Mouse (Mus musculus) intestine, embryonic 16.5 days (tissue): ENCODE measurements around the gene Thoc5. TPM values are rescaled to one million over a fixed set of nuclear protein-coding genes. Genes with fewer than 3 reads are reported as not detected.

ENCODE experiments used
- ATAC-seq: fragments of 200-750 bp; cut with Nextera tagmentation; 2 replicates; pipeline ENCODE4 v1.8.0; 2017; ENCODE audit warnings: moderate TSS enrichment, moderate library complexity
- H3K27ac ChIP-seq: fragments of 300-500 bp; sonication (generic); 2 replicates; pipeline ENCODE4 v1.5.1; 2014; ENCODE audit warnings: mild to moderate bottlenecking, low read length
- H3K27me3 ChIP-seq: fragments of 300-500 bp; sonication (generic); replicated peaks from 2 replicates; pipeline ENCODE4 v1.6.1; 2014; ENCODE audit warnings: low read length, control low read depth, mixed read lengths; ENCODE audit not compliant: control insufficient read depth, insufficient read depth
- H3K36me3 ChIP-seq: fragments of 300-500 bp; sonication (generic); 2 replicates; pipeline ENCODE4 v1.6.1; 2014; ENCODE audit warnings: low read length, control low read depth; ENCODE audit not compliant: control insufficient read depth, insufficient read depth
- H3K4me1 ChIP-seq: fragments of 300-500 bp; sonication (generic); 2 replicates; pipeline ENCODE4 v1.6.1; 2014; ENCODE audit warnings: low read length, control low read depth, mixed read lengths; ENCODE audit not compliant: control insufficient read depth, insufficient read depth
- H3K4me2 ChIP-seq: fragments of 300-500 bp; sonication (generic); 2 replicates; pipeline ENCODE4 v1.6.1; 2014; ENCODE audit warnings: low read depth, low read length, control low read depth
- H3K4me3 ChIP-seq: fragments of 300-500 bp; sonication (generic); 2 replicates; pipeline ENCODE4 v1.5.1; 2014; ENCODE audit warnings: mild to moderate bottlenecking, low read length
- H3K9ac ChIP-seq: fragments of 300-500 bp; sonication (generic); 2 replicates; pipeline ENCODE4 v1.6.1; 2014; ENCODE audit warnings: low read depth, low read length
- H3K9me3 ChIP-seq: fragments of 300-500 bp; sonication (generic); 2 replicates; pipeline ENCODE4 v1.6.1; 2016; ENCODE audit warnings: low read length, control low read depth; ENCODE audit not compliant: control insufficient read depth
- WGBS: fragments of 180-500 bp; shearing (Covaris S2); extraction: QIAGEN DNeasy Blood & Tissue Kit; methylation state at CpG from one replicate; pipeline ENCODE4 v1.1.7; 2014; 5-methylcytosine and 5-hydroxymethylcytosine counted together
- polyA plus RNA-seq: library from polyadenylated mRNA; unstranded; fragments of >200 nt; fragmentation: Nextera tagmentation; extraction: Ambion mirVana; gene quantifications from 2 replicates; pipeline ENCODE4 v1.2.1, GENCODE M21; 2015

Thoc5 gene
- polyA plus RNA-seq, 1 experiment from 2014 or later = 32.7 TPM

DNA sequence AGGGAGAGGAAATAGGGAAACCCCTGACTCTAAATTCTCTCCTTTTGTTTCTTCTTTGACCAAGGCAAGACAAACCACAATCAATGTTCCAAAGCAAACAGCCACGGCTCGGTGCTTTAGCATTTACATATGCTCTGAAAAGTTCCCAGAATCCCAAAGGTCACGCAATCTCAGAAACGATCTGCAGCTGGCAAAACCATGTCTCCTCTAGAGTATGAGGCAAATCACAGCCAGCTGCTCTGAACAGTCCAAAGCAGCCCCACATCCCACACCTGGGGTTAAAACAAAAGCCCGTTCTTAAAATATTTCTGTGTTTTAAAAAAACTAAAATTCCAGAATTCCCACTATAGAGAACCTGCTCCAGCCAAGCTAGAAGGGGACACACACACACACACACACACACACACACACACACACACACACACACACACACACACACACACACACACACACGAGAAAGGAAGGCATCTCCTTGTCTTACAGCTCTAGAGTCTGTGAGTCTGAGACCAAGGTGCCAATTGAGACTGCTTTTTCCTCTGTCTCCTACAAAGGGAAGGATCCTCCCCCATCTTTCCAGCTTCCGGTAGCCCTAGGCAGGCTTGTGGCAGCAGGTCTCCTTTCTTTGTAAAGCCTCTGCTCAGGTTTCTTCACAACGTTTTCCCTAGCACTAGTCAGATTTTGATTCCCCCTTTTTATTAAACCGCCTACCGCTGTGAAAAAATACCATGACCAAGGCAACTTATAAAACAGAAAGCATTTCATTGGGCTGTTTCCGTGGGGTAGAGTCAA lies 33.1 kb upstream of the Thoc5 start:
- no peak overlapping the region for H3K4me2 ChIP-seq
- no peaks in the 10 kb centered on the region for H3K36me3 ChIP-seq
- H3K27me3 ChIP-seq = no peaks in the 10 kb centered on the region
- H3K4me1 ChIP-seq = no peaks in the 10 kb centered on the region
- 51% methylated on average over 11 of the region's 11 CpGs for WGBS
- no peaks in the 10 kb centered on the region for H3K9me3 ChIP-seq
- H3K9ac ChIP-seq = no peak overlapping the region
- no peak overlapping the region for H3K4me3 ChIP-seq
- no peak overlapping the region for H3K27ac ChIP-seq
- ATAC-seq = no peak

- Histone ChIP-seq H3K9me3 (no peaks in the 10 kb centered on the region), H3K9ac (no peak overlapping the region), H3K27me3 (no peaks in the 10 kb centered on the region), H3K4me1 (no peaks in the 10 kb centered on the region), H3K27ac (no peak overlapping the region), H3K4me3 (no peak overlapping the region), H3K4me2 (no peak overlapping the region), H3K36me3 (no peaks in the 10 kb centered on the region)
- 93% methylated on average over 1 of the region's 1 CpGs for WGBS
- ATAC-seq = no peak
Observed at GRCm38 (mm10) chr11:4862730-4863129, 32.4 kb upstream of the Thoc5 start.

DNA sequence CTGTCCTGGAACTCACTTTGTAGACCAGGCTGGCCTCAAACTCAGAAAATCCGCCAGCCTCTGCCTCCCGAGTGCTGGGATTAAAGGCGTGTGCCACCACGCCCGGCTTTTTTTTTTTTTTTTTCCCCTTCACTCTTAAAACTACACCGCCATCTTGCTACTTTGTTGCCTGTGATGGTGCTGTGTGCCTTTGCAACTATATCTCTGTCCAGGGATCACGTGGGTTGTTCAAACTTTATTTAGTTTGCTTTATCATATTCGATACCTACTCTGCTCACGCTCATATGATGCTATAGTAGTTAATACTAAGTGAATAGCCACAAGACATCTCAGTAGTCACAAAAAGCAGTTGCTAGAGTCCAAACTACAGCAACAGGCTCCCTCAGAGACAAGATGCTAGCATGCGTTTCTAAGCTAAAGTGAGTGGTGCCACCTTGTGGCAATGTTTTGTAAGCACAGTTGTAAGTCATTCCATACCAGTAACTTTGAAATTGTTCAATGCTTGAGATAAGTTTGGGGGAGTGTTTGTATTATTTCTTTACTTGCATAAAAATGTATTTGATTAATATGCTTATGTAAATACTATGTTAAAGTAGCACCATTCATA lies 29.4 kb upstream of the Thoc5 start:
- Histone ChIP-seq H3K4me1 (no peaks in the 10 kb centered on the region), H3K36me3 (no peaks in the 10 kb centered on the region), H3K27me3 (no peaks in the 10 kb centered on the region), H3K4me3 (no peak overlapping the region), H3K27ac (no peak overlapping the region), H3K4me2 (no peak overlapping the region), H3K9me3 (no peaks in the 10 kb centered on the region), H3K9ac (no peak overlapping the region)
- WGBS = 36% methylated on average over 10 of the region's 10 CpGs
- ATAC-seq = no peak

- Histone ChIP-seq H3K4me2 (peak within 1 kb of the TSS; percentile 56), H3K9ac (peak within 1 kb of the TSS; percentile 68), H3K9me3 (no peaks in the 10 kb centered on the region), H3K4me3 (peak within 1 kb of the TSS; percentile 64), H3K27me3 (no peaks in the 10 kb centered on the region), H3K4me1 (0 out of 2 replicates have a peak, but pooled peaks cover 2% of the 10 kb centered on the region), H3K27ac (peak within 1 kb of the TSS; percentile 49), H3K36me3 (peaks cover 3% of the 10 kb centered on the region)
- WGBS = under 1% methylated on average over 30 of the region's 30 CpGs
- peak; percentile 89 for ATAC-seq
Observed at GRCm38 (mm10) chr11:4873755-4874475, 21.2 kb upstream of the Thoc5 start, which contains the start of gene Nipsnap1. Gene Nipsnap1, plus strand, starts transcription at chr11:4873951.

- Histone ChIP-seq H3K27me3 (no peaks in the 10 kb centered on the region), H3K4me3 (peak overlapping the region; percentile 64), H3K9me3 (no peaks in the 10 kb centered on the region), H3K27ac (peak overlapping the region; percentile 49), H3K36me3 (peaks cover 3% of the 10 kb centered on the region), H3K4me1 (0 out of 2 replicates have a peak, but pooled peaks cover 2% of the 10 kb centered on the region), H3K4me2 (peak overlapping the region; percentile 56), H3K9ac (peak overlapping the region; percentile 68)
- WGBS = 9% methylated on average over 10 of the region's 10 CpGs
- peak; percentile 80 for ATAC-seq
Observed at GRCm38 (mm10) chr11:4874551-4874950, 20.6 kb upstream of the Thoc5 start.

DNA sequence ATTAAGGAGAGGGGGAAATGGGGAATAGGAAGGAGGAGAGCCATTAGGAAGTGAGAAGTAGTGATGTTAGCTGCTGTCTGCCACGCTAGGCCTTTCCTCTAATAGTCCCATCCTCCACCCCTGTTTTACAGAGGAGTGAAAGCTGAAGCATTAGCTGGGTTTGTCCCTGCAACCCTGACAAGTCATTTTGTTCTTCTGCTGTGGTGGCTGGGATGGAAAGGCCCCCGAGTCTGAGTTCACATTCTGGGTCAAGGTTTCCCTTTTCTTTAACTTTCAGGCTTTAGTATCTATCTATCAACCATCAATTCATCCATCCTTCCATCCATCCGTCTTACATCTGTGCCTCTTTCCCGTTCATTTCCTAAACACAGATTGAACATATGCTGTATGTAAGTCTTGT lies 14.0 kb upstream of the Thoc5 start:
- WGBS = 78% methylated on average over 4 of the region's 4 CpGs
- Histone ChIP-seq H3K27me3 (no peaks in the 10 kb centered on the region), H3K4me3 (no peak overlapping the region)

GRCm38 (mm10) chr11:4882892-4883627 lies 12.1 kb upstream of the Thoc5 start:
- H3K4me2 ChIP-seq = 0 out of 2 replicates have a peak overlapping the region, but pooled peaks have one; percentile 34
- H3K9me3 ChIP-seq = no peaks in the 10 kb centered on the region

More for the DNA sequence above, 14.0 kb upstream of the Thoc5 start:
- Histone ChIP-seq H3K36me3 (peaks cover 3% of the 10 kb centered on the region), H3K9me3 (no peaks in the 10 kb centered on the region), H3K4me1 (peaks cover 14% of the 10 kb centered on the region), H3K4me2 (no peak overlapping the region), H3K9ac (no peak overlapping the region), H3K27ac (no peak overlapping the region)
- no peak for ATAC-seq

GRCm38 (mm10) chr11:4885385-4885903 lies 9.7 kb upstream of the Thoc5 start:
- H3K9me3 ChIP-seq = no peaks in the 10 kb centered on the region
- H3K36me3 ChIP-seq = 0 out of 2 replicates have a peak, but pooled peaks cover 2% of the 10 kb centered on the region
- H3K4me3 ChIP-seq = no peak overlapping the region
- 78% methylated on average over 2 of the region's 2 CpGs for WGBS
- no peaks in the 10 kb centered on the region for H3K27me3 ChIP-seq
- no peak for ATAC-seq
- no peak overlapping the region for H3K27ac ChIP-seq
- no peak overlapping the region for H3K4me2 ChIP-seq
- H3K9ac ChIP-seq = no peak overlapping the region
- H3K4me1 ChIP-seq = peaks cover 14% of the 10 kb centered on the region

More at GRCm38 (mm10) chr11:4882892-4883627, 12.1 kb upstream of the Thoc5 start:
- ATAC-seq = peak; percentile 97
- Histone ChIP-seq H3K27me3 (no peaks in the 10 kb centered on the region), H3K4me1 (peaks cover 14% of the 10 kb centered on the region), H3K9ac (peak overlapping the region; percentile 28; the same call in 1 of the 2 replicates), H3K36me3 (no peaks in the 10 kb centered on the region), H3K27ac (peak overlapping the region; percentile 91), H3K4me3 (peak overlapping the region; percentile 25)
- 30% methylated on average over 14 of the region's 14 CpGs for WGBS
